Mouse (Mus musculus): ENCODE results near the gene Abhd2. TPM values are rescaled to one million over a fixed set of nuclear protein-coding genes. Genes with fewer than 3 reads are reported as not detected.

Gene Abhd2
- polyA plus RNA-seq, 1 experiment = 12.8 TPM

- 76% methylated on average over 3 of the region's 3 CpGs for WGBS
Observed at GRCm38 (mm10) chr7:79359183-79359435, 86.1 kb downstream of the Abhd2 start.

DNA sequence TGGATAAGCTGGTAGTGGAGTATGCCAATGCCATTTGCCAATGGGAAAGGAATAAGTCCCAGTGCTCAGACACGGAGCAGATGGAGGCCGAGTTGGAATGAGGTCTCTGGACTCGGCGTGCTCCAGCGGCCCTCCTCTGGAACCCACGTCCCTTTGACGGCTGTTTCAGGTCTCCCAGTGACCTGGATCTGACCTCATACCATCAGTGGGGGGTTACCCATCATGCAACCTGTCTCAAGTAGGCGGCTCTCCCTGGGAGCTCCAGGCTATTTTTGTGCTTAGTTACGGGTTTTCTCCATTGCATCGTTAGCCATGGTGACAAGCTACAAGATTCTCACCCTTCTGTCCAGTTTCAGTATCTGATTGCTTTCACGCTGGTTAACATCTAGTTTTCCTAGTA, 87.1 kb downstream of the Abhd2 start:
- no peak for DNase-seq (ENCODE audit: low read depth in 1 of 2, low spot score in 2 of 2)
- Histone ChIP-seq H3K4me1 (ENCODE audit: control insufficient read depth, insufficient read depth, insufficient read length) (peaks cover 5% of the 10 kb centered on the region; the same call in 1 of the 2 replicates), H3K27ac (ENCODE audit: insufficient read depth, low read length) (no peak overlapping the region), H3K27me3 (ENCODE audit: control insufficient read depth, insufficient read depth, low read length) (no peaks in the 10 kb centered on the region), H3K4me3 (ENCODE audit: extremely low read depth, insufficient read depth, insufficient read length) (no peak overlapping the region), H3K36me3 (ENCODE audit: control insufficient read depth, insufficient read depth, low read length) (peaks cover 35% of the 10 kb centered on the region)
- WGBS = 93% methylated on average over 11 of the region's 11 CpGs
- no peak for TF ChIP-seq CTCF (IDR thresholded peaks at IDR 0.05; ENCODE audit: extremely low read depth, insufficient read depth, insufficient read length, insufficient replicate concordance)
- TF ChIP-seq POLR2A (IDR thresholded peaks at IDR 0.05; ENCODE audit: low read depth, low read length) = no peak

More at GRCm38 (mm10) chr7:79359183-79359435, 86.1 kb downstream of the Abhd2 start:
- no peak overlapping the region for H3K4me3 ChIP-seq (ENCODE audit: extremely low read depth, insufficient read depth, insufficient read length)
- H3K36me3 ChIP-seq (ENCODE audit: control insufficient read depth, insufficient read depth, low read length) = peaks cover 40% of the 10 kb centered on the region
- peaks cover 5% of the 10 kb centered on the region; the same call in 1 of the 2 replicates for H3K4me1 ChIP-seq (ENCODE audit: control insufficient read depth, insufficient read depth, insufficient read length)
- DNase-seq (ENCODE audit: low read depth in 1 of 2, low spot score in 2 of 2) = no peak
- TF ChIP-seq POLR2A (IDR thresholded peaks at IDR 0.05; ENCODE audit: low read depth, low read length) (no peak), CTCF (IDR thresholded peaks at IDR 0.05; ENCODE audit: extremely low read depth, insufficient read depth, insufficient read length, insufficient replicate concordance) (no peak)
- no peaks in the 10 kb centered on the region for H3K27me3 ChIP-seq (ENCODE audit: control insufficient read depth, insufficient read depth, low read length)
- no peak overlapping the region for H3K27ac ChIP-seq (ENCODE audit: insufficient read depth, low read length)

GRCm38 (mm10) chr7:79362208-79362607, 89.2 kb downstream of the Abhd2 start:
- WGBS = 82% methylated on average over 8 of the region's 8 CpGs
- no peak overlapping the region for H3K4me3 ChIP-seq (ENCODE audit: extremely low read depth, insufficient read depth, insufficient read length)
- no peak for DNase-seq (ENCODE audit: low read depth in 1 of 2, low spot score in 2 of 2)
- TF ChIP-seq POLR2A (IDR thresholded peaks at IDR 0.05; ENCODE audit: low read depth, low read length) (no peak), CTCF (IDR thresholded peaks at IDR 0.05; ENCODE audit: extremely low read depth, insufficient read depth, insufficient read length, insufficient replicate concordance) (no peak)
- H3K36me3 ChIP-seq (ENCODE audit: control insufficient read depth, insufficient read depth, low read length) = peaks cover 24% of the 10 kb centered on the region
- H3K4me1 ChIP-seq (ENCODE audit: control insufficient read depth, insufficient read depth, insufficient read length) = peaks cover 5% of the 10 kb centered on the region; the same call in 1 of the 2 replicates
- H3K27ac ChIP-seq (ENCODE audit: insufficient read depth, low read length) = no peak overlapping the region
- H3K27me3 ChIP-seq (ENCODE audit: control insufficient read depth, insufficient read depth, low read length) = no peaks in the 10 kb centered on the region

DNA sequence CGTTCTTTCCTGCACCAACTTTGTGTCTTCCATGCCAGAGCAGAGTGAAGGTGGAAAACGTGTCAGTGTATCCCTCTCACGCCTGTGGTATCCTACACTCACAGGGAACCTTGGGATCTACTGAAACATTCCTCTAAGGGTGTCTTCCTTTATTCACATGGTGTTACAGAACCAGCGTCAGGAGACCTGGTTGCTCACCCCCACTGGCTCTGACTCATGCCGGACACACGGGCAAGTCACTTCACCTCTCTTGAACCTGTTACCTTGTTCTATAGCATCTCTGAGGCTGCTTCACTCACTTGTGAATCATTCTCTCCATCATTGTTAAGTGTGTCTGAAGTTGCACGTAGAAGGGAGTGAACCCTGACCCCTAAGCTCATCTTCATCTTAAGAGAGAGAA, 89.8 kb downstream of the Abhd2 start:
- WGBS = 61% methylated on average over 7 of the region's 7 CpGs
- H3K4me1 ChIP-seq (ENCODE audit: control insufficient read depth, insufficient read depth, insufficient read length) = peaks cover 5% of the 10 kb centered on the region; the same call in 1 of the 2 replicates
- TF ChIP-seq CTCF (IDR thresholded peaks at IDR 0.05; ENCODE audit: extremely low read depth, insufficient read depth, insufficient read length, insufficient replicate concordance) (no peak), POLR2A (IDR thresholded peaks at IDR 0.05; ENCODE audit: low read depth, low read length) (no peak)
- no peak for DNase-seq (ENCODE audit: low read depth in 1 of 2, low spot score in 2 of 2)
- H3K27me3 ChIP-seq (ENCODE audit: control insufficient read depth, insufficient read depth, low read length) = no peaks in the 10 kb centered on the region
- peaks cover 24% of the 10 kb centered on the region for H3K36me3 ChIP-seq (ENCODE audit: control insufficient read depth, insufficient read depth, low read length)
- H3K27ac ChIP-seq (ENCODE audit: insufficient read depth, low read length) = peak overlapping the region; percentile 26
- H3K4me3 ChIP-seq (ENCODE audit: extremely low read depth, insufficient read depth, insufficient read length) = no peak overlapping the region

GRCm38 (mm10) chr7:79363370-79364043, 90.5 kb downstream of the Abhd2 start:
- Histone ChIP-seq H3K4me3 (ENCODE audit: extremely low read depth, insufficient read depth, insufficient read length) (no peak overlapping the region), H3K27me3 (ENCODE audit: control insufficient read depth, insufficient read depth, low read length) (no peaks in the 10 kb centered on the region), H3K36me3 (ENCODE audit: control insufficient read depth, insufficient read depth, low read length) (peaks cover 19% of the 10 kb centered on the region), H3K27ac (ENCODE audit: insufficient read depth, low read length) (peak overlapping the region; percentile 26), H3K4me1 (ENCODE audit: control insufficient read depth, insufficient read depth, insufficient read length) (peaks cover 5% of the 10 kb centered on the region; the same call in 1 of the 2 replicates)
- 17% methylated on average over 8 of the region's 8 CpGs for WGBS
- TF ChIP-seq POLR2A (IDR thresholded peaks at IDR 0.05; ENCODE audit: low read depth, low read length) = no peak
- no peak for TF ChIP-seq CTCF (IDR thresholded peaks at IDR 0.05; ENCODE audit: extremely low read depth, insufficient read depth, insufficient read length, insufficient replicate concordance)
- peak; percentile 9 to 37 for DNase-seq (ENCODE audit: low read depth in 1 of 2, low spot score in 2 of 2)

DNA sequence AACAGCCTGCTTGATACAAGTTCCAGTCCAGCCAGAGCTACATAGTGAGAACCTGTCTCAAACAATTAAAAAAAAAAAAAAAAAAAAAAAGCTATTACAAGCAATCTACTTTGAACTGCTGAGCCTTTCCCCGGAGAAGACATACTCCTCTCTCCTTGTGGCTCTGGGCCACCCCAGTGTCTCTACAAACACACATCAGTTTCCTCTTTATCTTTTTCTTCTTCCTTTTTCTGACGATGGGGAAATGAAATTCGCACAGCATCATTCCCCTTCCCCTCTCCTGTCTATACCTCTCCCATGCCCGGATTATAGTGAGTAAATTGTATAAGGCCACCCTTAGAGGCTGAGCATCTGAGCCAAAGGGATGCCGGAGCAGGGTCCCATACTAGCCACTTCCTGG, 95.7 kb downstream of the Abhd2 start:
- H3K27ac ChIP-seq (ENCODE audit: insufficient read depth, low read length) = no peak overlapping the region
- 0 out of 2 replicates have a peak, but pooled peaks cover 2% of the 10 kb centered on the region for H3K36me3 ChIP-seq (ENCODE audit: control insufficient read depth, insufficient read depth, low read length)
- no peaks in the 10 kb centered on the region for H3K4me1 ChIP-seq (ENCODE audit: control insufficient read depth, insufficient read depth, insufficient read length)
- TF ChIP-seq CTCF (IDR thresholded peaks at IDR 0.05; ENCODE audit: extremely low read depth, insufficient read depth, insufficient read length, insufficient replicate concordance) (no peak), POLR2A (IDR thresholded peaks at IDR 0.05; ENCODE audit: low read depth, low read length) (no peak)
- no peak overlapping the region for H3K4me3 ChIP-seq (ENCODE audit: extremely low read depth, insufficient read depth, insufficient read length)
- H3K27me3 ChIP-seq (ENCODE audit: control insufficient read depth, insufficient read depth, low read length) = no peaks in the 10 kb centered on the region
- no peak for DNase-seq (ENCODE audit: low read depth in 1 of 2, low spot score in 2 of 2)
- 23% methylated on average over 5 of the region's 5 CpGs for WGBS

- no peaks in the 10 kb centered on the region for H3K27me3 ChIP-seq (ENCODE audit: control insufficient read depth, insufficient read depth, low read length)
- 63% methylated on average over 4 of the region's 4 CpGs for WGBS
- no peaks in the 10 kb centered on the region for H3K36me3 ChIP-seq (ENCODE audit: control insufficient read depth, insufficient read depth, low read length)
- TF ChIP-seq CTCF (IDR thresholded peaks at IDR 0.05; ENCODE audit: extremely low read depth, insufficient read depth, insufficient read length, insufficient replicate concordance) = no peak
- TF ChIP-seq POLR2A (IDR thresholded peaks at IDR 0.05; ENCODE audit: low read depth, low read length) = no peak
- no peak overlapping the region for H3K27ac ChIP-seq (ENCODE audit: insufficient read depth, low read length)
- no peak overlapping the region for H3K4me3 ChIP-seq (ENCODE audit: extremely low read depth, insufficient read depth, insufficient read length)
- H3K4me1 ChIP-seq (ENCODE audit: control insufficient read depth, insufficient read depth, insufficient read length) = no peaks in the 10 kb centered on the region
- no peak for DNase-seq (ENCODE audit: low read depth in 1 of 2, low spot score in 2 of 2)
Observed at GRCm38 (mm10) chr7:79369416-79369815, 96.4 kb downstream of the Abhd2 start.

Measured in spleen, adult 2 months (tissue).